Mouse (Mus musculus): ENCODE results near the gene Kdm6b. TPM values are rescaled to one million over a fixed set of nuclear protein-coding genes. Genes with fewer than 3 reads are reported as not detected.

Kdm6b gene
- polyA plus RNA-seq, 1 experiment from 2014 or later = 4.8 TPM

- Histone ChIP-seq H3K9ac (peak overlapping the region; percentile 86), H3K4me2 (peak overlapping the region; percentile 100), H3K27me3 (peaks cover 8% of the 10 kb centered on the region), H3K4me3 (replicated peaks) (peak overlapping the region; percentile 79), H3K36me3 (peaks cover 19% of the 10 kb centered on the region), H3K27ac (peak overlapping the region; percentile 93), H3K4me1 (replicated peaks) (peaks cover 88% of the 10 kb centered on the region), H3K9me3 (replicated peaks) (no peaks in the 10 kb centered on the region)
- DNase-seq (peak; percentile 70), ATAC-seq (ENCODE audit: low read depth) (peak; percentile 29)
- 2% methylated on average over 39 of the region's 39 CpGs for WGBS (ENCODE audit: insufficient replicate concordance)
Observed at GRCm38 (mm10) chr11:69411538-69412203, 1.8 kb downstream of the Kdm6b start.

GRCm38 (mm10) chr11:69411073-69411535, 2.4 kb downstream of the Kdm6b start:
- ATAC-seq (ENCODE audit: low read depth) = peak; percentile 27
- Histone ChIP-seq H3K4me3 (replicated peaks) (peak overlapping the region; percentile 79), H3K27ac (peak overlapping the region; percentile 93), H3K9ac (peak overlapping the region; percentile 86), H3K4me1 (replicated peaks) (peaks cover 85% of the 10 kb centered on the region), H3K9me3 (replicated peaks) (no peaks in the 10 kb centered on the region), H3K4me2 (peak overlapping the region; percentile 100), H3K36me3 (peaks cover 24% of the 10 kb centered on the region), H3K27me3 (0 out of 2 replicates have a peak, but pooled peaks cover 6% of the 10 kb centered on the region)
- WGBS (ENCODE audit: insufficient replicate concordance) = 0% methylated on average over 26 of the region's 26 CpGs
- peak; percentile 89 for DNase-seq

- Histone ChIP-seq H3K9me3 (replicated peaks) (no peaks in the 10 kb centered on the region), H3K27me3 (0 out of 2 replicates have a peak, but pooled peaks cover 4% of the 10 kb centered on the region), H3K4me1 (replicated peaks) (peaks cover 81% of the 10 kb centered on the region), H3K36me3 (peaks cover 31% of the 10 kb centered on the region), H3K4me3 (replicated peaks) (peak overlapping the region; percentile 79), H3K27ac (peak overlapping the region; percentile 93), H3K4me2 (peak overlapping the region; percentile 100), H3K9ac (peak overlapping the region; percentile 86)
- DNase-seq (no peak), ATAC-seq (ENCODE audit: low read depth) (peak; percentile 3)
- 0% methylated on average over 41 of the region's 41 CpGs for WGBS (ENCODE audit: insufficient replicate concordance)
Observed at GRCm38 (mm10) chr11:69410310-69411072, 3.0 kb downstream of the Kdm6b start.

GRCm38 (mm10) chr11:69410045-69410309, 3.5 kb downstream of the Kdm6b start:
- Histone ChIP-seq H3K4me1 (replicated peaks) (peaks cover 75% of the 10 kb centered on the region), H3K36me3 (peaks cover 36% of the 10 kb centered on the region), H3K9me3 (replicated peaks) (no peaks in the 10 kb centered on the region), H3K27ac (peak overlapping the region; percentile 93), H3K27me3 (no peaks in the 10 kb centered on the region), H3K4me3 (replicated peaks) (peak overlapping the region; percentile 79), H3K4me2 (peak overlapping the region; percentile 100), H3K9ac (peak overlapping the region; percentile 86)
- WGBS (ENCODE audit: insufficient replicate concordance) = under 1% methylated on average over 18 of the region's 18 CpGs
- no peak for ATAC-seq (ENCODE audit: low read depth)
- DNase-seq = no peak

GRCm38 (mm10) chr11:69409378-69410044, 4.0 kb downstream of the Kdm6b start:
- 2% methylated on average over 46 of the region's 46 CpGs for WGBS (ENCODE audit: insufficient replicate concordance)
- H3K36me3 ChIP-seq = peaks cover 40% of the 10 kb centered on the region
- H3K4me3 ChIP-seq (replicated peaks) = peak overlapping the region; percentile 79
- peak; percentile 75 for DNase-seq
- H3K27ac ChIP-seq = peak overlapping the region; percentile 93
- no peaks in the 10 kb centered on the region for H3K9me3 ChIP-seq (replicated peaks)
- no peaks in the 10 kb centered on the region for H3K27me3 ChIP-seq
- peak; percentile 12 for ATAC-seq (ENCODE audit: low read depth)
- H3K4me1 ChIP-seq (replicated peaks) = peaks cover 71% of the 10 kb centered on the region
- peak overlapping the region; percentile 86 for H3K9ac ChIP-seq
- H3K4me2 ChIP-seq = peak overlapping the region; percentile 100

- DNase-seq (peak; percentile 83), ATAC-seq (ENCODE audit: low read depth) (peak; percentile 84)
- Histone ChIP-seq H3K27ac (peak overlapping the region; percentile 93), H3K9me3 (replicated peaks) (no peaks in the 10 kb centered on the region), H3K4me2 (peak overlapping the region; percentile 100), H3K36me3 (peaks cover 48% of the 10 kb centered on the region), H3K4me3 (replicated peaks) (peak overlapping the region; percentile 79), H3K4me1 (replicated peaks) (peaks cover 63% of the 10 kb centered on the region), H3K27me3 (no peaks in the 10 kb centered on the region), H3K9ac (peak overlapping the region; percentile 86)
- WGBS (ENCODE audit: insufficient replicate concordance) = under 1% methylated on average over 33 of the region's 33 CpGs
Observed at GRCm38 (mm10) chr11:69408541-69409377, 4.7 kb downstream of the Kdm6b start.

- no peak overlapping the region for H3K27ac ChIP-seq
- peak overlapping the region; percentile 100 for H3K4me2 ChIP-seq
- peaks cover 52% of the 10 kb centered on the region for H3K4me1 ChIP-seq (replicated peaks)
- peak overlapping the region; percentile 86 for H3K9ac ChIP-seq
- peak overlapping the region; percentile 79 for H3K4me3 ChIP-seq (replicated peaks)
- H3K36me3 ChIP-seq = peaks cover 51% of the 10 kb centered on the region
- ATAC-seq (ENCODE audit: low read depth) (no peak), DNase-seq (no peak)
- WGBS (ENCODE audit: insufficient replicate concordance) = 77% methylated on average over 4 of the region's 4 CpGs
- H3K9me3 ChIP-seq (replicated peaks) = no peaks in the 10 kb centered on the region
- no peaks in the 10 kb centered on the region for H3K27me3 ChIP-seq
Observed at GRCm38 (mm10) chr11:69407724-69408004, 5.8 kb downstream of the Kdm6b start.

- no peak overlapping the region for H3K27ac ChIP-seq
- 0 out of 2 replicates have a peak overlapping the region, but pooled peaks have one; percentile 27 for H3K9ac ChIP-seq
- H3K27me3 ChIP-seq = no peaks in the 10 kb centered on the region
- no peak overlapping the region for H3K4me3 ChIP-seq (replicated peaks)
- peaks cover 54% of the 10 kb centered on the region for H3K36me3 ChIP-seq
- peak overlapping the region; percentile 100; the same call in 1 of the 2 replicates for H3K4me2 ChIP-seq
- DNase-seq (no peak), ATAC-seq (ENCODE audit: low read depth) (no peak)
- H3K9me3 ChIP-seq (replicated peaks) = no peaks in the 10 kb centered on the region
- WGBS (ENCODE audit: insufficient replicate concordance) = 78% methylated on average over 16 of the region's 16 CpGs
- peaks cover 47% of the 10 kb centered on the region for H3K4me1 ChIP-seq (replicated peaks)
Observed at GRCm38 (mm10) chr11:69406867-69407723, 6.4 kb downstream of the Kdm6b start.

GRCm38 (mm10) chr11:69406282-69406681, 7.2 kb downstream of the Kdm6b start:
- Histone ChIP-seq H3K4me3 (replicated peaks) (no peak overlapping the region), H3K9ac (no peak overlapping the region), H3K4me2 (no peak overlapping the region), H3K4me1 (replicated peaks) (peaks cover 43% of the 10 kb centered on the region), H3K27ac (no peak overlapping the region), H3K9me3 (replicated peaks) (no peaks in the 10 kb centered on the region), H3K36me3 (peaks cover 62% of the 10 kb centered on the region), H3K27me3 (no peaks in the 10 kb centered on the region)
- WGBS (ENCODE audit: insufficient replicate concordance) = 89% methylated on average over 19 of the region's 19 CpGs
- ATAC-seq (ENCODE audit: low read depth) = no peak
- DNase-seq = no peak

Measured in liver, embryonic 13.5 days (tissue).